Mouse (Mus musculus): Measurements from ENCODE around the gene Ceacam20.

DNA sequence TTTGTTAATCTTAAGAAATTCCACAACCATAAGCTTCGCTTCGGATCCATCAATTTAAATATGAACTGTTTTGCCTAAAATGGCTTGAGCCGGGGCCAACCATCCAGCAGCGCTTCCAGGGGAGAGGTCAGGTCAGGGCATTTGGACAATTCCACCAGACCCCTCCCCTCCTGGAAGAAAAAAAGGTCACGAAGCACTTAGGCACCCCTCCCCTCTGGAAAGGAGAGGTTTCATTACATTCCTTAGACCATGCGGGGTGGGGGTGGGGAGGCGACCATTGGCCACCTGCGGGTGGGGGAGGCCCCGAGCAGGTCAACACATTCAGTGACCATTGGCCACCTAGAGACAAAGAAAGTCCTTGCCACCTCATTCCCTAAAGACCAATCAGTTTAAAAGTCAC lies 12.2 kb upstream of the Ceacam20 start:
- TF ChIP-seq CTCF (IDR thresholded peaks at IDR 0.05; ENCODE audit: borderline replicate concordance, insufficient read depth, low read depth, low read length) (no peak), POLR2A (IDR thresholded peaks at IDR 0.05; ENCODE audit: borderline replicate concordance, insufficient read depth, low read length) (no peak)

Data from cerebellum, adult 2 months (tissue).